Mouse (Mus musculus): ENCODE results near the gene Prss34. TPM values are rescaled to one million over a fixed set of nuclear protein-coding genes. Genes with fewer than 3 reads are reported as not detected.

Gene Prss34
- 0.04 TPM in 1 of 2 replicates, not detected in the other for polyA plus RNA-seq (2012; rRNA removed)

GRCm38 (mm10) chr17:25298094-25298493, at the start of gene Prss34:
Gene Prss34, plus strand, starts transcription at chr17:25298394.

GRCm38 (mm10) chr17:25256140-25256754, 41.9 kb upstream of the Prss34 start, which contains the start of gene Baiap3:
Gene Baiap3, minus strand, starts transcription at chr17:25256364.

GRCm38 (mm10) chr17:25274571-25275346, 23.4 kb upstream of the Prss34 start, which contains the start of gene Ube2i:
Gene Ube2i, minus strand, starts transcription at chr17:25274622.

GRCm38 (mm10) chr17:25308346-25308745, 10.2 kb downstream of the Prss34 start, which contains the start of gene Prss28:
Gene Prss28, plus strand, starts transcription at chr17:25308646.

GRCm38 (mm10) chr17:25318354-25318753, 20.2 kb downstream of the Prss34 start, which contains the start of gene Prss29:
Gene Prss29, plus strand, starts transcription at chr17:25318654.

GRCm38 (mm10) chr17:25345462-25345861, 47.3 kb downstream of the Prss34 start, which contains the start of gene Tpsab1:
Gene Tpsab1, minus strand, starts transcription at chr17:25345562.

Other genes starting within 250 kb of the Prss34 start
- gene Tmem204, start 214.8 kb upstream of the Prss34 start, polyA plus RNA-seq (2012; rRNA removed), result 9.3 and 9.4 TPM in 2 replicates
- 44.7 and 46.3 TPM in 2 replicates for gene Telo2, start 182.4 kb upstream of the Prss34 start, polyA plus RNA-seq (2012; rRNA removed)
- gene Ptx4, start 177.6 kb upstream of the Prss34 start, polyA plus RNA-seq (2012; rRNA removed), result 0.08 and 0.23 TPM in 2 replicates
- 41.6 and 42.0 TPM in 2 replicates for gene Clcn7, start 165.0 kb upstream of the Prss34 start, polyA plus RNA-seq (2012; rRNA removed)
- 0.03 and 0.06 TPM in 2 replicates for gene Ccdc154, start 135.9 kb upstream of the Prss34 start, polyA plus RNA-seq (2012; rRNA removed)
- gene Gm38655, start 122.9 kb upstream of the Prss34 start, polyA plus RNA-seq (2012; rRNA removed), result not detected in 2 replicates
- 24.3 and 25.5 TPM in 2 replicates for gene BC003965, start 113.8 kb upstream of the Prss34 start, polyA plus RNA-seq (2012; rRNA removed)
- 25.4 and 27.6 TPM in 2 replicates for gene Unkl, start 110.0 kb upstream of the Prss34 start, polyA plus RNA-seq (2012; rRNA removed)
- 103 TPM in 2 replicates for gene Gnptg, start 58.3 kb upstream of the Prss34 start, polyA plus RNA-seq (2012; rRNA removed)
- 43.7 and 45.7 TPM in 2 replicates for gene Tsr3, start 58.2 kb upstream of the Prss34 start, polyA plus RNA-seq (2012; rRNA removed)
- 44.7 and 46.0 TPM in 2 replicates for gene Baiap3, start 42.0 kb upstream of the Prss34 start, polyA plus RNA-seq (2012; rRNA removed)
- gene Ube2i, start 23.8 kb upstream of the Prss34 start, polyA plus RNA-seq (2012; rRNA removed), result 481 TPM in 2 replicates
- not detected in 2 replicates for gene Prss28, start 10.3 kb downstream of the Prss34 start, polyA plus RNA-seq (2012; rRNA removed)
- not detected in 2 replicates for gene Prss29, start 20.3 kb downstream of the Prss34 start, polyA plus RNA-seq (2012; rRNA removed)
- gene Tpsab1, start 47.2 kb downstream of the Prss34 start, polyA plus RNA-seq (2012; rRNA removed), result 0.08 TPM in 1 of 2 replicates, not detected in the other
- gene Tpsb2, start 67.9 kb downstream of the Prss34 start, polyA plus RNA-seq (2012; rRNA removed), result 0.76 and 2.8 TPM in 2 replicates
- gene Tpsg1, start 70.9 kb downstream of the Prss34 start, polyA plus RNA-seq (2012; rRNA removed), result 0.10 and 0.11 TPM in 2 replicates
- gene Cacna1h, start 135.4 kb downstream of the Prss34 start, polyA plus RNA-seq (2012; rRNA removed), result 87.9 and 99.5 TPM in 2 replicates
- gene Tekt4, start 156.2 kb downstream of the Prss34 start, polyA plus RNA-seq (2012; rRNA removed), result 1.6 and 1.9 TPM in 2 replicates
- gene Sstr5, start 198.9 kb downstream of the Prss34 start, polyA plus RNA-seq (2012; rRNA removed), result 0.82 and 0.89 TPM in 2 replicates

Measured in central nervous system, embryonic 18 days (tissue).